Mouse (Mus musculus) urinary bladder, adult 2 months (tissue): ENCODE measurements around the gene Foxn3. TPM values are rescaled to one million over a fixed set of nuclear protein-coding genes. Genes with fewer than 3 reads are reported as not detected.

Experiments
- DNase-seq: peaks from one replicate; pipeline ENCODE4 v3.0.0; 2022; ENCODE audit warnings: low spot score
- polyA plus RNA-seq: library from polyadenylated mRNA; depleted of rRNA; stranded (reverse); fragments of >200 nt; gene quantifications from 2 replicates; pipeline ENCODE4 v1.2.3, GENCODE M21; 2012

The Foxn3 gene
- polyA plus RNA-seq, 1 experiment = 23.4 TPM

DNA sequence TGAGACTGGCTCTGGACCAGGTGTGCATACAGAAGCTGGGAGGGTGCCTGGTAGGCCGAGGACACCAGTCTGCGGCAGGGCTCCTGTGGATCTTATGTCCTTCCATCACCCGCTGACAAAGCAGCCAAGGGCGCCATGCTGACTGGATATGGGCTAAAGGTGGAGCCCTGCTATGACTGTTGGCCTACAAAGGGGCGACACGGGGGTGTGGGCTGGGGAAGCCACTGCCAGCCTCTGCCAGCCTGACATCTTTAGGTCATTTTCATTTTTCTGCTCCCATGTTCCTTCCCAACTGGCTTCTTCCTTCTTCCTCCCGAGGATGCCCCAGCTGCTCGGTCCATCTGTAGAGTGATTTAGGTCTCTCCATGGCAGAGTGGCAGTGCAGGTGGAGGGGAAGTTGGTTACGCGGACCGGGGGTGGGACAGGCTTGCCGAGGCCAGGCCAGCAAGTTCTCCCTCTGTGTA lies 232.5 kb downstream of the Foxn3 start:
- no peak for DNase-seq

GRCm38 (mm10) chr12:99329301-99330257 lies 233.8 kb downstream of the Foxn3 start:
- DNase-seq = no peak

GRCm38 (mm10) chr12:99326157-99326556 lies 237.2 kb downstream of the Foxn3 start:
- no peak for DNase-seq

GRCm38 (mm10) chr12:99321633-99322431 lies 241.6 kb downstream of the Foxn3 start:
- no peak for DNase-seq

DNA sequence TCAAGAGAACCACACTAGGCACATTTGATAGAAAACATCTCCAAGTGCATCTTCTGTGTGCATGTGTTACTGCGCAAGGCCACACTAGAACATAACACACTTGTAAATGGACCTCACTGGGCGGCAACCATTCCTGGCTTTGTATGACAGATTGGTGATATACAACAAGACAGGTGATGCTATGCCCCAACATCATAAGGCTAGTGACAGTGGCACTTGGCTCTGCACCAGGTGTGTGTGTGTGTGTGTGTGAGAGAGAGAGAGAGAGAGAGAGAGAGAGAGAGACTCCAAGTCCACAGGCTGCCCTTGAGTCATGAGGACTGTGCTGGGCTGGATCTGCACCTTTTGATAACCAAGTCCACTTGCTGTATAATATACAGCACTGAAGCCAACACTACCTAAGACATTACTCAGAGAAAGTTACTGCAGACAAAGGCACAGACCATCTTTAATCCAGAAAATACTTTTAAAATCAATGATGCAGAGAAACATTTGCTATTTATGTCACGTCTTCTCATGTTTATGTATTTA lies 242.4 kb downstream of the Foxn3 start:
- no peak for DNase-seq

GRCm38 (mm10) chr12:99319896-99320295 lies 243.5 kb downstream of the Foxn3 start:
- DNase-seq = no peak

DNA sequence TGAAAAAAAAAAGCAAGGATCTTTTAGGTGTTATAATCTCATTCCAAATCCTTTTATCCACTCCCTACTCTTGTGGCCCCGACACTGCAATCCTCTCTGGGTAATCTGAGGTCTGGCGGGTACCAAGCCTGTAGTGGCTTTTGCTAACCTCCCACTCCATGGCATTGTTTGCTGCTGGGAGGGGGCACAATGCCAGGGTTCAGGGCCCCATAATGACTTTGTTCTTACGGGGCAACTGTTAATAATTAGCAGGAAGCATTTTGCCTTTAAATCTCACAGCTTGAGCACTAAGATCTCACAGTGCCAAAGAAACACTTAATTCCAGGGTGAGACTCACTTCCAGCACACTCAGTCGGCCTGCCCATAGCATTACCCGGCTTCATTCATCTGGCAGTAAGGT lies 244.2 kb downstream of the Foxn3 start:
- DNase-seq = no peak

DNA sequence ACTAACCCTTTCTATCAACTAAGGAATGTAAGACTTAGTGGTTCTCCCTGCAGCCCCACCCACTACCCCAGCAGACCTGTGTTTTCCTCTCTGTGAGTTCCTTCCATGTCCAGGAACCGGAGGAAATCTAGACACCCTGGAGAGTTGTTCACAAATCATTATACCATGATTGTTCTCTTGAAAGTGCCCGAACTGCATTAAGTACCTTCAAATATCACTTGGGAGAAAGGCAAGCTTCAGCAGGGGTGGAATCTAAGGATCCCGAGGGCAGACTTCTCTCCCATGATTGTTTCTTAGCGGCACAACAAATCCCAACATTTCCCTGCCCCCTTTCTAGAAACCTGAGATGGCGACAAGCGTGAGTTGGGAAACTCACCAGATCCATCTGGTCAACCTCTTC lies 247.5 kb downstream of the Foxn3 start:
- no peak for DNase-seq

- DNase-seq = no peak
These were observed 248.6 kb downstream of the Foxn3 start for GRCm38 (mm10) chr12:99314817-99315216.

GRCm38 (mm10) chr12:99311303-99311702 lies 252.1 kb downstream of the Foxn3 start:
- DNase-seq = no peak

- no peak for DNase-seq
These were observed 253.4 kb downstream of the Foxn3 start for GRCm38 (mm10) chr12:99309937-99310336.

DNA sequence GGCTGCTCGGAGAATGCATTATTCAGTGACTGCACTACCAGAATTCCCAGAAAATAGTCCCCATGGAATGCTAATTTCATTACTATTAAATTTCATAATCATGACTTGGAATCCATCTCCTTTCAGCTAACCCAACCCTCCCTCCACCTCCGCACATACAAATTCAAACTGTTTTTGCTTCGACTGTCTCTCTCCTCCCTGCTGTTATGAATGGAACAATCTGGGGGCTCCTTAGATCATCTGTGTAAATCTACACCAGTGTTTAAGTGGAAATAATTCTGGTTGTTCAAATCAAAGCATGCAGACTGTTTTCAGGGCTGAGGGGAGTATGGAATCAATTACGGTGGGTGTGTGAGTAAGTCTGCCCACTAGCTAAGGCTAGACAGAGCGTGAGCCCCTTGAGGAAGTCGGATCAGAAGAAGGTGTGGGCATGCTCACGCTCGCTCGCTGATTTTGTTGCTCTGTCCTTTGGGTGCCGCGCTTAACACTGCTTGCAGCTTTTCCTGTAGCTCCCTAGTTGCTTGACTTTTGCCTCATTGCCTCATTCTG lies 254.8 kb downstream of the Foxn3 start:
- DNase-seq = no peak

DNA sequence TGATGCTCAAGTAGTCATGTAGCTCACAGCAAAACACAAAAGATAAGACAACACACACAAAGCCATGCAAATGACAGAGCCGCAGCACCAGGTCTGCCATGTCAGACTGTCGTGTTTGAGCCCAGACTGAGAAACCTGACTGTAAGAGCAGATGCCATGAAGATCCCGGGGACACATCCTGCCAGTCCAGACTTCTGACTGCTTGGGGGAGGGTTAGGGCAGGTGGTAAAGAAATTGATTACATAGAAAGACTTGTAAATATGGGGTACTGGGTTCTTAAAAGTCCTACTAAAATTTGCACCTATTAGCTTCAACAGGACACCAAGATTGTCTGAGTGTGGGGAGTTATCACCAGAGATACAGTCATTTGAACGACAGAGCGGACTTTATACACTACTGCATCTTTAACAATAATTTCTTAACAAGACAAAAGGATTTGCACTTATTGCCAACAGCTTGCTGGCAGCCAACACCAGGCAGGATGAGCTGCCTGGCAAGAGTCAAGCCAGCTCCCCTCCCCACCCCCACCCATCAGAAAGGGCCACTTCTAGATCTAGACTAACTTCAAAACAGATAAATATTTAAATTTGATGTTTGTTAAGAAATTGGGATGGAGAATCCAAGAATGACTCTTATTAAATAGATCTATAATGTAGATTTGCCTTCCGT lies 256.7 kb downstream of the Foxn3 start:
- no peak for DNase-seq

- no peak for DNase-seq
These were observed 257.4 kb downstream of the Foxn3 start for GRCm38 (mm10) chr12:99305784-99306535.

- no peak for DNase-seq
These were observed 258.1 kb downstream of the Foxn3 start for GRCm38 (mm10) chr12:99305324-99305723.

GRCm38 (mm10) chr12:99304056-99304455 lies 259.3 kb downstream of the Foxn3 start:
- no peak for DNase-seq

- DNase-seq = no peak
These were observed 259.8 kb downstream of the Foxn3 start for GRCm38 (mm10) chr12:99303581-99303980.

DNA sequence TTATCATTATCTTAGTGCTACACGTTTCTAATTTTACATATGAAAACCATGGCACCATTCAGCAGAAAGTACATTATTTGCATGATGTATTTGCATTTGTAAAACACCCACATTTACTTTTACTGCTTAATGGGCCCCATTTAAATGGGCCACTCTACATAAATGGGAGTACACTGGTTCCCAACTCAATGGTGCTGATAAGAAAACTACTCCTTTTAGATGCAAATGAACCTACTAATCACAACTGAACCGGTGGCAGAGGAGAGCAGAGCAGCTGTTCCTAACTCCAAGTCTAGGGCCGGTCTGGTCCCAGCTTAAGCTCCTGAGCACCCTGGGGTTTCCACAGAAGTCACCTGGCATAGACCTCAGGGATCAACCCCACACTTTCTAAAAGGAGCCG lies 263.5 kb downstream of the Foxn3 start:
- no peak for DNase-seq

DNA sequence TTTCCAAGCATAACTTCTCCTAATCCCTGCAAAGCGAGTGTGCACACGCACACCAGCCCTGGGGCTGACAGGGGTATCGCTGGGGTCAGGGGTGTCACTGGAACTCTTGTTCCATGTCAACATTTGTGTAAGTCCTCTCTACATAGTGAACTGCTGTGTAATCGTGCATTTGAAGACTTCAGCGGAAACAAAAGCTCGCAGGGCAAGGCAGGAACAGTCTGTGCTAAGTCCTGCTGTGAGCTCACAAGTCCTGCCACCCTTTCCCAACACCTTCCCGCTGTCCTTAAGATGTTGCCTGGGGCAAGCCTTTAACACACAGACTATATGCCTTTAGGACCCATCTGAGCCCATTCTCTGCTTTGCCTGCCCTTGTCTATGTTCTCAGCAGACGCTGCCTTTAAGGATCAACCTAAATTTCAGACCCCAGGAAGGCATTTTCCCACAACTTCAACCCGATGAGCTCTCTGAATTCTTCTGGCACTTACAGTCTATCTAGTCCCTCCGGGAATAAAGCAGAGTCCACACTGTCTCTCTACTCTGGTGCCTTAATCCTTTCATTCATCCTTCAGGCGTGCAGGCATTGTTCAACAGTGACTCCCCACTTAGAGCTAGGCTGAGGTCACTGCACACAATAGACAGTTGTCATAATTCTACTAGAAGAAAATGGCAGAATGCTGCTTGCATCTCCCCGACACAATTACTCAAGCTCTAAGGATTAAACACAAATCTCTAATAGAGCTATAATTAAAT lies 264.4 kb downstream of the Foxn3 start:
- no peak for DNase-seq

DNA sequence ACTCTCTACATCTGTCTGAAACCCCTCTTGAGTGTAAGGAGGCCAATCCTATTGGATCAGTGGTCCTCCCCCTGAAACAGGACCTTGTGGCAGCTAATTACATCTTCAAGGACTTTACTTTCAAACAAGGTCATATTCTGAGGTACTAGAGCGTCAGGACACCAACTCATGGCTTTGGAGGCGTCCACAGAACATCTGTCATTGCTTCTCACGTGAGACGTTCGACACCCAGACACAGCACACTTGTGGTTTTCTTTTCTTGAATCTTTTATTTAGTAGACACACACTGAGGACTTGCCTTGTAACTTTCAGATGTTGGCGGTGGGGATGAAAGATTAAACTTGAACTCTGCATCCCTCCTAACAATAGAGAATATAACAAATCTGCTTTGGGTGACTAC lies 265.1 kb downstream of the Foxn3 start:
- DNase-seq = no peak
